In the genomic region with DNA sequence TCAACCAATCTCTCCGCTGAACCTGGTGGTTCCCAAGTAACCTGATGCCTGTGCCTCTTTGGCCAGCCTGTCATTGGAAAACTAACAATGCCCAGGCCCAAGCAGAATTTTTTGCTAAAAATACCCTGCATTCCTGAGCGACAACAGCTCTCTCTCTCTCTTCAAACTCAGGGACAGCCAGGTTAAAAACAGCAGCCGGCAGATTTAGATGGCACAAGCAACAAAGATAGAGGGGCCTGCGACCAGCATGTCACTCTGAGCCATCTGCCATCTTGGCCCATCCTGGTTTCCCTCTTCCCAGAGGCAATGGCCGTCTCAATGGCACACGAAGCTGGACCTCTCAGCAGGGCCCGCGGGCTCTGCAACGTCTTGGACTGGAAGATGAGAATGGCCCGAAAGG, we compare ENCODE assay signal across 11 mouse cellular contexts.
A peak's percentile ranks its signal among the peaks of the same experiment; 100 is the strongest.
DNase-seq lines count a peak whose midpoint lies in the region; ATAC-seq lines count a peak whose summit lies in the region.
"Had no signal": no experiment of that assay in that cellular context is flagged by ENCODE, and none has a peak within 500 bp of the region (broad histone marks: within the 10 kb centered on the region; RNA-seq: fewer than 3 reads in every experiment).

No protein-coding gene starts in this region.

- H3K9ac ChIP-seq in embryonic facial prominence, embryonic 12.5 days: no peak overlapping the region
- H3K9ac ChIP-seq: limb, embryonic 15.5 days had no signal

- DNase-seq in layer of hippocampus, postnatal 10 days (ENCODE audit: low spot score in 2 of 2): peak; percentile 4 to 9
- no peak for DNase-seq in layer of hippocampus, adult 9-11 months
- peak; percentile 84 for DNase-seq in heart, embryonic 10.5 days (ENCODE audit: low spot score)
- peak; percentile 34 for DNase-seq in heart, postnatal 4 days
- no peak for DNase-seq in frontal cortex, postnatal 25 days (ENCODE audit: low spot score in 2 of 2)
- DNase-seq in urinary bladder, postnatal 36 days (ENCODE audit: low spot score in 2 of 2): no peak
- DNase-seq: kidney, postnatal 25 days; lung, adult 2 months had no signal

- no peaks in the 10 kb centered on the region for H3K4me1 ChIP-seq in embryonic facial prominence, embryonic 12.5 days
- peaks cover 47% of the 10 kb centered on the region for H3K4me1 ChIP-seq in heart, embryonic 10.5 days
- H3K4me1 ChIP-seq: limb, embryonic 15.5 days had no signal

- no peak overlapping the region for H3K4me3 ChIP-seq in embryonic facial prominence, embryonic 12.5 days
- 0 out of 2 replicates have a peak overlapping the region, but pooled peaks have one; percentile 15 for H3K4me3 ChIP-seq in heart, embryonic 10.5 days
- H3K4me3 ChIP-seq: limb, embryonic 15.5 days had no signal

- no peaks in the 10 kb centered on the region for H3K27me3 ChIP-seq in embryonic facial prominence, embryonic 12.5 days
- H3K27me3 ChIP-seq in heart, embryonic 10.5 days (ENCODE audit: insufficient read depth, poor library complexity, severe bottlenecking): no peaks in the 10 kb centered on the region
- H3K27me3 ChIP-seq: limb, embryonic 15.5 days had no signal

- no peak for ATAC-seq in embryonic facial prominence, embryonic 12.5 days (ENCODE audit: insufficient number of reproducible peaks, insufficient read depth, low FRiP score, low TSS enrichment)
- ATAC-seq: intestine, embryonic 16.5 days had no signal

- H3K9me3 ChIP-seq in embryonic facial prominence, embryonic 12.5 days: no peaks in the 10 kb centered on the region
- H3K9me3 ChIP-seq in heart, embryonic 10.5 days: no peaks in the 10 kb centered on the region
- H3K9me3 ChIP-seq: limb, embryonic 15.5 days had no signal

- H3K27ac ChIP-seq in embryonic facial prominence, embryonic 12.5 days: 0 out of 2 replicates have a peak overlapping the region, but pooled peaks have one; percentile 57
- H3K27ac ChIP-seq in heart, embryonic 10.5 days: peak overlapping the region; percentile 86
- H3K27ac ChIP-seq: limb, embryonic 15.5 days had no signal

- WGBS in embryonic facial prominence, embryonic 12.5 days: 54% methylated on average over 10 of the region's 10 CpGs
- 41% methylated on average over 10 of the region's 10 CpGs for WGBS in heart, embryonic 10.5 days

- no peak overlapping the region for H3K4me2 ChIP-seq in embryonic facial prominence, embryonic 12.5 days (replicated peaks)
- H3K4me2 ChIP-seq: limb, embryonic 15.5 days had no signal

- no peaks in the 10 kb centered on the region for H3K36me3 ChIP-seq in embryonic facial prominence, embryonic 12.5 days
- H3K36me3 ChIP-seq in heart, embryonic 10.5 days: no peaks in the 10 kb centered on the region
- H3K36me3 ChIP-seq: limb, embryonic 15.5 days had no signal

Comparison
In these comparisons a context has a peak if more than half of its experiments do, and no peak if none do; other contexts are left out.
1. DNase-seq: peak in layer of hippocampus, postnatal 10 days (2 of 2), heart, embryonic 10.5 days (single experiment) and heart, postnatal 4 days (single experiment); none in layer of hippocampus, adult 9-11 months (single experiment), frontal cortex, postnatal 25 days (0 of 2) and urinary bladder, postnatal 36 days (0 of 2).